Mouse (Mus musculus) CH12.LX (cell line): ENCODE results near the gene Fbxo11.

Source experiments
- CTCF ChIP-seq, 2 experiments: IDR thresholded peaks in 1 of 2; conservative IDR thresholded peaks in 1 of 2; 2 replicates each; pipeline ENCODE4 v1.5.1; 2011 to 2012; ENCODE audit warnings: low read depth in 2 of 2, low read length in 2 of 2, improper control_type of control experiment in 1 of 2, inconsistent platforms in 1 of 2, mild to moderate bottlenecking in 1 of 2, moderate library complexity in 1 of 2
- POLR2AphosphoS2 ChIP-seq: IDR thresholded peaks from 2 replicates; pipeline ENCODE4 v1.6.1; 2011; ENCODE audit warnings: low read depth, low read length, improper control_type of control experiment
- ZNF384 ChIP-seq: IDR thresholded peaks from 2 replicates; pipeline ENCODE4 v1.6.1; 2012; ENCODE audit warnings: low read depth, low read length, improper control_type of control experiment, inconsistent platforms

DNA sequence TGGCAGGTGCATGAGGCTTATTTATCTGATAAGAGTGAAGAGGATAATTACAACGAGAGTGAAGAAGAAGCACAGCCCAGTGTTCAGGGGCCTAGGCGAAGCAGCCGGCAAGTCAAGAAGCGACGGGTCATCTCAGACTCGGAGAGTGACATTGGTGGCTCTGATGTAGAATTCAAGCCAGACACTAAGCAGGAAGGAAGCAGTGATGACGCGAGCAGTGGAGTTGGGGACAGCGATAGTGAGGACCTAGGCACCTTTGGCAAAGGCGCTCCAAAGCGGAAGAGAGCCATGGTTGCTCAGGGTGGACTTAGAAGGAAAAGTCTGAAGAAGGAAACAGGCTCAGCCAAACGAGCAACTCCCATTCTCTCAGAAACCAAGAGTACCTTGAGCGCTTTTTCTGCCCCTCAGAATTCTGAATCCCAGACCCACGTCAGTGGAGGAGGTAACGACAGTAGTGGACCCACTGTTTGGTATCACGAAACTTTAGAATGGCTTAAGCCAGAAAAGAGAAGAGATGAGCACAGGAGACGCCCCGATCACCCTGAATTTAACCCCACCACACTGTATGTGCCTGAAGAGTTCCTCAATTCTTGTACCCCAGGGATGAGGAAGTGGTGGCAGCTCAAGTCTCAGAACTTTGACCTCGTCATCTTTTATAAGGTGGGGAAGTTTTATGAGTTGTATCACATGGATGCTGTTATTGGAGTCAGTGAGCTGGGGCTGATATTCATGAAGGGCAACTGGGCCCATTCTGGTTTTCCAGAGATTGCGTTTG lies 80.5 kb downstream of the Fbxo11 start:
- TF ChIP-seq POLR2AphosphoS2 = no peak
- no peak for TF ChIP-seq ZNF384
- no peak for TF ChIP-seq CTCF (conservative IDR thresholded peaks at IDR 0.05 in 1 of 2, IDR thresholded peaks at IDR 0.05 in 1 of 2; ENCODE audit: low read depth in 2 of 2, low read length in 2 of 2)
